8 mouse cellular contexts compared by ENCODE assay signal in the genomic region with DNA sequence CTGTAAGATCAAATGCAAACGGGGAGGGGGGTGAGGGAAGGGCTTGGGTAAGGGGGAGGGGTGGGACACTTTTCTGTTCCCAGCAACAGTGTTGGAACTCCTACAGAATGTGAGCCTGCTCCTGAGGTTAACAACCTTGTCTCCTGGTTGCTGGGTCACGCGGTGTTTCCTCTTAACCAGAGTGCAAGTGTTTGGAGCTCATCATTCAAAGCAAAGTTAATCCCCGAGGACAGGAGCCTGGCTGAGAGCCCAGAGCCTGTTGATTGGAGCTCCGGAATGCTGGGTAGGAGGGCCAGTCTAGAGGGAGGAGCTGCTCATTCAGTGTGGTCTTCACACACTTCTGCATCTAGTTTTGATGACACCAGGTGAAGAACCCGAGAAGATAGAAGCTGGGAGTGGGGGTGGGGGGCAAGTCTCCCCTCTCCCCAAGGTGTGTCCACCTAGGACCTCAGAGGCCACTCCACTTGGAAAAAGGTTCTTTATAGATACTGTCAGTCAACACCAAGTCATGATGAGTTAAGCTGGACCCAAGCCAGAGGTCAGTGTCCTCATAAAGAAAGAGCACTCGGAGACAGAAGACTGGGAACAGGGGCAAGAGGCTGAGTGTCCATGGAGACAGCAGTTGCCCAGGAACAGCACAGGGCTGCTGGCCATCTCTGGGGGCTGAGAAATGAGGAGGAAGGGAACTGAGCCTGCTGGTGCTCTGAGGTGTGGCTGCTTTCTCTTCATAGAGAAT.
DNase-seq lines count a peak whose midpoint lies in the region; ATAC-seq lines count a peak whose summit lies in the region.
"Had no signal": no experiment of that assay in that cellular context is flagged by ENCODE, and none has a peak within 500 bp of the region (broad histone marks: within the 10 kb centered on the region; RNA-seq: fewer than 3 reads in every experiment).

No protein-coding gene starts in this region.

- peak; percentile 90 for DNase-seq in adrenal gland, postnatal 14 days
- DNase-seq in lung, postnatal 14 days, result peak; percentile 78
- DNase-seq in retina, postnatal 7 days (ENCODE audit: low read depth, low spot score), result peak; percentile 28
- no peak for DNase-seq in thymus, postnatal 0 days (ENCODE audit: low spot score)

- no peak overlapping the region for H3K9ac ChIP-seq in embryonic facial prominence, embryonic 15.5 days
- H3K9ac ChIP-seq in heart, embryonic 14.5 days (ENCODE audit: low read length), result no peak overlapping the region
- H3K9ac ChIP-seq in kidney, embryonic 15.5 days, result no peak overlapping the region
- H3K9ac ChIP-seq: liver, embryonic 14.5 days had no signal

- H3K4me1 ChIP-seq in embryonic facial prominence, embryonic 15.5 days, result peaks cover 13% of the 10 kb centered on the region
- peaks cover 50 to 92% of the 10 kb centered on the region in 2 experiments for H3K4me1 ChIP-seq in heart, embryonic 14.5 days (ENCODE audit: control insufficient read depth in 2 of 2, insufficient read depth in 2 of 2, low read length in 2 of 2)
- H3K4me1 ChIP-seq in kidney, embryonic 15.5 days, result peaks cover 36% of the 10 kb centered on the region

- no peak overlapping the region for H3K4me3 ChIP-seq in embryonic facial prominence, embryonic 15.5 days (replicated peaks)
- no peak overlapping the region for H3K4me3 ChIP-seq in heart, embryonic 14.5 days (ENCODE audit: control insufficient read depth in 1 of 2, insufficient read depth in 1 of 2, low read depth in 1 of 2, low read length in 2 of 2)
- H3K4me3 ChIP-seq in kidney, embryonic 15.5 days (replicated peaks), result no peak overlapping the region

- H3K27me3 ChIP-seq in embryonic facial prominence, embryonic 15.5 days, result no peaks in the 10 kb centered on the region
- H3K27me3 ChIP-seq in heart, embryonic 14.5 days (ENCODE audit: control insufficient read depth, insufficient read depth, low read length), result peaks cover 8% of the 10 kb centered on the region; the same call in 1 of the 2 replicates
- H3K27me3 ChIP-seq in kidney, embryonic 15.5 days, result peaks cover 41% of the 10 kb centered on the region

- WGBS in embryonic facial prominence, embryonic 15.5 days, result 15% methylated on average over 7 of the region's 7 CpGs
- 1% methylated on average over 7 of the region's 7 CpGs for WGBS in heart, embryonic 14.5 days
- 6% methylated on average over 7 of the region's 7 CpGs for WGBS in kidney, embryonic 15.5 days

- H3K27ac ChIP-seq in embryonic facial prominence, embryonic 15.5 days (replicated peaks), result no peak overlapping the region
- peak overlapping the region; percentile 75 to 89 for H3K27ac ChIP-seq in heart, embryonic 14.5 days (replicated peaks in 1 of 2; ENCODE audit: control insufficient read depth in 1 of 2, insufficient read depth in 1 of 2, low read depth in 2 of 2, low read length in 2 of 2)
- peak overlapping the region; percentile 55; the same call in 1 of the 2 replicates for H3K27ac ChIP-seq in kidney, embryonic 15.5 days
- H3K27ac ChIP-seq: liver, embryonic 14.5 days had no signal

- no peak overlapping the region for H3K4me2 ChIP-seq in embryonic facial prominence, embryonic 15.5 days (replicated peaks)
- peak overlapping the region; percentile 14 for H3K4me2 ChIP-seq in heart, embryonic 14.5 days (ENCODE audit: low read length)
- H3K4me2 ChIP-seq in kidney, embryonic 15.5 days, result no peak overlapping the region

- peak; percentile 71; the same call in 1 of the 2 replicates for ATAC-seq in embryonic facial prominence, embryonic 15.5 days (ENCODE audit: insufficient number of reproducible peaks, low FRiP score, low TSS enrichment, low read depth)
- peak; percentile 85 for ATAC-seq in heart, embryonic 14.5 days (ENCODE audit: insufficient number of reproducible peaks, insufficient read depth, low FRiP score, low read depth)
- peak; percentile 90 for ATAC-seq in kidney, embryonic 15.5 days (replicated peaks; ENCODE audit: low FRiP score)

- no peaks in the 10 kb centered on the region for H3K36me3 ChIP-seq in embryonic facial prominence, embryonic 15.5 days
- no peaks in the 10 kb centered on the region for H3K36me3 ChIP-seq in heart, embryonic 14.5 days (ENCODE audit: control insufficient read depth, insufficient read depth, low read length)
- no peaks in the 10 kb centered on the region for H3K36me3 ChIP-seq in kidney, embryonic 15.5 days

- H3K9me3 ChIP-seq in embryonic facial prominence, embryonic 15.5 days (replicated peaks), result no peaks in the 10 kb centered on the region
- no peaks in the 10 kb centered on the region for H3K9me3 ChIP-seq in heart, embryonic 14.5 days (ENCODE audit: control insufficient read depth, low read length)
- H3K9me3 ChIP-seq in kidney, embryonic 15.5 days (replicated peaks), result no peaks in the 10 kb centered on the region
